Mouse (Mus musculus) megakaryocyte, embryonic 14.5 days (primary cell): ENCODE measurements at regions not wholly inside any gene's neighbourhood (a gene's known extent, or its start where the extent isn't known, plus 50 kb on each side); places are given as distances from the start of the nearest gene placed in this dataset.

Experiments
- FLI1 ChIP-seq: IDR thresholded peaks from 2 replicates; pipeline ENCODE4 v1.6.1; 2012; ENCODE audit warnings: low read length, inconsistent platforms, mixed read lengths
- GATA1 ChIP-seq: IDR thresholded peaks from 3 replicates; pipeline ENCODE4 v1.6.1; 2012; ENCODE audit warnings: mixed read lengths, low read length, inconsistent platforms, borderline replicate concordance

DNA sequence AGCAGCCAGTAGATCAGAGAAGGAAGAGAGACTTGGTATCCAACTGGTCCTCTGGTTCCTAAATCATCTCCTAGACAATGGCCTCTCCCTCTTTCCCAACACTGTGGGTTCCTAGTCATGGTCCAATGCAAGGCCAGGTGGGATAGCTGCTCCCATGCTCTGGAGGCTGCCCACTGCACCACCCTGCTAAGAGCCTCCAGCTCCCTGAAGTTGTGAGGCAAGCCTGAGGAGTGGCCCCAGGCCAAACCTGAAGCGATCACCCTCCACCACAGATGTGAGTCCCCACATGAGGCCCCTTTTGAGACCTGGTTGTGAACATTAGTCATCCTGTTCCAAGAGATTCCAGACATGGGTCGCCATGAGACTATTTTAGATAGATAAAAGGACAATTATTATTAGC is 96.5 kb upstream of the Ret start:
- TF ChIP-seq FLI1 (no peak), GATA1 (no peak)
